Mouse (Mus musculus) myocyte (in vitro differentiated cells): ENCODE measurements at regions not wholly inside any gene's neighbourhood (a gene's known extent, or its start where the extent isn't known, plus 50 kb on each side); places are given as distances from the start of the nearest gene placed in this dataset.

ENCODE experiments used
- H3K27me3 ChIP-seq: one replicate; pipeline ENCODE4 v1.6.1; 2011; ENCODE audit not compliant: control insufficient read depth, insufficient read depth, insufficient read length
- H3K36me3 ChIP-seq: one replicate; pipeline ENCODE4 v1.6.1; 2011; ENCODE audit not compliant: control insufficient read depth, insufficient read depth
- H3K4me2 ChIP-seq: one replicate; pipeline ENCODE4 v1.6.1; 2011; ENCODE audit warnings: low read depth, control low read depth
- H3K4me3 ChIP-seq: one replicate; pipeline ENCODE4 v1.5.1; 2011; ENCODE audit warnings: mild to moderate bottlenecking, control low read depth, moderate library complexity
- H3K79me2 ChIP-seq: one replicate; pipeline ENCODE4 v1.6.1; 2011; ENCODE audit not compliant: control insufficient read depth, insufficient read depth
- H3ac ChIP-seq: one replicate; pipeline ENCODE4 v1.6.1; 2011; ENCODE audit not compliant: control insufficient read depth, insufficient read length
- CEBPB ChIP-seq: IDR thresholded peaks from 2 replicates; pipeline ENCODE4 v1.6.1; 2011; ENCODE audit warnings: mild to moderate bottlenecking, moderate library complexity; ENCODE audit not compliant: poor library complexity, insufficient read depth, severe bottlenecking
- E2F4 ChIP-seq: IDR thresholded peaks from one replicate; pipeline ENCODE4 v1.6.1; 2011; ENCODE audit warnings: mild to moderate bottlenecking, control low read depth, moderate library complexity; ENCODE audit not compliant: insufficient read depth
- MAX ChIP-seq: IDR thresholded peaks from one replicate; pipeline ENCODE4 v1.6.1; 2011; ENCODE audit warnings: low read depth, mild to moderate bottlenecking, control low read depth
- MYOD1 ChIP-seq, 3 experiments: IDR thresholded peaks; one replicate each; pipeline ENCODE4 v1.6.1; 2011; ENCODE audit warnings: control low read depth in 2 of 3, low read depth in 2 of 3, mild to moderate bottlenecking in 2 of 3, moderate library complexity in 1 of 3; ENCODE audit not compliant: insufficient read length in 2 of 3, control insufficient read depth in 1 of 3
- MYOG ChIP-seq, 3 experiments: IDR thresholded peaks; one replicate each; pipeline ENCODE4 v1.6.1; 2011; ENCODE audit warnings: control low read depth in 2 of 3, low read depth in 2 of 3, mild to moderate bottlenecking in 2 of 3; ENCODE audit not compliant: insufficient read length in 2 of 3, control insufficient read depth in 1 of 3, insufficient read depth in 1 of 3
- POLR2A ChIP-seq: IDR thresholded peaks from one replicate; pipeline ENCODE4 v1.6.1; 2011; ENCODE audit warnings: low read depth, mild to moderate bottlenecking, control low read depth, moderate library complexity; ENCODE audit not compliant: insufficient read length
- POLR2AphosphoS2 ChIP-seq: IDR thresholded peaks from one replicate; pipeline ENCODE4 v1.6.1; 2011; ENCODE audit warnings: low read depth, control low read depth; ENCODE audit not compliant: insufficient read length
- REST ChIP-seq: IDR thresholded peaks from one replicate; pipeline ENCODE4 v1.6.1; 2011; ENCODE audit warnings: mild to moderate bottlenecking, control low read depth, moderate library complexity; ENCODE audit not compliant: insufficient read depth, insufficient read length
- SRF ChIP-seq: IDR thresholded peaks from one replicate; pipeline ENCODE4 v1.6.1; 2011; ENCODE audit warnings: low read depth; ENCODE audit not compliant: control insufficient read depth, insufficient read length
- TCF12 ChIP-seq: IDR thresholded peaks from one replicate; pipeline ENCODE4 v1.6.1; 2011; ENCODE audit warnings: mild to moderate bottlenecking, control low read depth; ENCODE audit not compliant: poor library complexity, insufficient read depth, severe bottlenecking
- TCF3 ChIP-seq: IDR thresholded peaks from one replicate; pipeline ENCODE4 v1.6.1; 2011; ENCODE audit warnings: low read depth, control low read depth; ENCODE audit not compliant: insufficient read length
- USF1 ChIP-seq: IDR thresholded peaks from one replicate; pipeline ENCODE4 v1.6.1; 2011; ENCODE audit warnings: low read depth, mild to moderate bottlenecking, control low read depth, moderate library complexity

DNA sequence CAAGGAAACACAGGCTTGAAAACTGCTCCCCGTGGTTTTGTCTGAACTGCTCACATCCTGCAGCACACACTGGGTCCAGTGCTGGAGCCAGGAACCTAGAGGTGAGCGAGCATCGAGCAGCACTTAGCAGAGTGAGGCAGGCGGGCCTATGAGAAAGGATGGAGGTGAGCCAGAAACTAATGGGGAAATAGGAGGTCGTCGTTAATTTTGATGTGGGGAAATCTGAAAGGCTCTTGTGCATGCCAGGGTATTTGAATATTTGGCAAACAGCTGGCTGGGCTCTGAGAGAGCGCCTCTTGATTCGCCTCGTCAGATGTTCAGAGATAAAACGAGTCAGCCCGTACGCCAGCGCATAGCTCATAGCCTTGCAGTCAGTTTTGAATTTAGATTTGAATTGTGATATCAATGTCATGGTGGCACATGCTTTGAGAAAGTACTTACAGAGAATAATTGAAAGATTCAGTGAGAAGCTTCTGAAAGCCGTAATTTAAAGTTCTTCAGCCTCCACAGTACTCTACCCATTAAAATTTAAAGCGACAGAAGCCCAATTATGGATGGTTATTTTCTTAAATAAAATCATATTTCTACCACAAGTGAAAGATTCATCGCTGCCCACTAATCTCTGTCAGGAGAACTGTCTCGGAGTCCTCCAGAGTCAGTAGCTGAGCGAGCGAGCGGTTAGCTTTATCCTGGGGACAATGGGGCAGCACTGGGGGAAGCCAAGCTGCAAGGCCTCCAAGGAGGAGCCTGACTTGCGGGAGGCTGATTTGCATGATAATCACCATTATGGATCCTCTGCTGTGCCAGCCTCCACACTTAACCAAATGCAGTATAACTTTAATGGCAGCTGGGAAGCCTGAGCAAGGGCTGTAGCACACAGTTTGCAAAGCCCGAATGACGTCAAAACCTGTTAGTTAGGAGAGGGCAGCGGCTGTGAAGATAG, 227.9 kb upstream of the Nr2f1 start:
- H3K27me3 ChIP-seq = no peaks in the 10 kb centered on the region
- TF ChIP-seq MAX (no peak), MYOG (IDR thresholded peaks at IDR 0.05; ENCODE audit: control insufficient read depth in 1 of 3, insufficient read depth in 1 of 3, insufficient read length in 2 of 3, low read depth in 2 of 3) (no peak), MYOD1 (IDR thresholded peaks at IDR 0.05; ENCODE audit: control insufficient read depth in 1 of 3, insufficient read length in 2 of 3, low read depth in 2 of 3) (no peak), POLR2AphosphoS2 (no peak), E2F4 (no peak), USF1 (no peak), TCF12 (no peak), CEBPB (no peak), SRF (no peak), POLR2A (no peak), TCF3 (no peak), REST (no peak)
- H3K79me2 ChIP-seq = no peaks in the 10 kb centered on the region
- H3ac ChIP-seq = no peak overlapping the region
- no peak overlapping the region for H3K4me2 ChIP-seq
- H3K36me3 ChIP-seq = no peaks in the 10 kb centered on the region
- no peak overlapping the region for H3K4me3 ChIP-seq

GRCm38 (mm10) chr13:78426306-78426921, 226.9 kb upstream of the Nr2f1 start:
- TF ChIP-seq SRF = no peak
- TF ChIP-seq MYOG (IDR thresholded peaks at IDR 0.05; ENCODE audit: control insufficient read depth in 1 of 3, insufficient read depth in 1 of 3, insufficient read length in 2 of 3, low read depth in 2 of 3) = no peak
- TF ChIP-seq POLR2AphosphoS2 = no peak
- TF ChIP-seq TCF3 = no peak
- TF ChIP-seq USF1 = no peak
- TF ChIP-seq CEBPB = no peak
- no peak for TF ChIP-seq MYOD1 (IDR thresholded peaks at IDR 0.05; ENCODE audit: control insufficient read depth in 1 of 3, insufficient read length in 2 of 3, low read depth in 2 of 3)
- no peak for TF ChIP-seq POLR2A
- TF ChIP-seq REST = no peak
- no peak for TF ChIP-seq E2F4
- TF ChIP-seq TCF12 = no peak
- no peak for TF ChIP-seq MAX
- Histone ChIP-seq H3K36me3 (no peaks in the 10 kb centered on the region), H3K4me2 (no peak overlapping the region), H3K79me2 (no peaks in the 10 kb centered on the region), H3ac (no peak overlapping the region), H3K27me3 (no peaks in the 10 kb centered on the region), H3K4me3 (no peak overlapping the region)

GRCm38 (mm10) chr13:78405071-78405470, 205.5 kb upstream of the Nr2f1 start:
- H3K79me2 ChIP-seq = no peaks in the 10 kb centered on the region
- H3K4me2 ChIP-seq = no peak overlapping the region
- no peak overlapping the region for H3K4me3 ChIP-seq
- no peaks in the 10 kb centered on the region for H3K36me3 ChIP-seq
- H3K27me3 ChIP-seq = no peaks in the 10 kb centered on the region
- TF ChIP-seq TCF12 (no peak), MYOG (IDR thresholded peaks at IDR 0.05; ENCODE audit: control insufficient read depth in 1 of 3, insufficient read depth in 1 of 3, insufficient read length in 2 of 3, low read depth in 2 of 3) (no peak), SRF (no peak), E2F4 (no peak)
- H3ac ChIP-seq = no peak overlapping the region

GRCm38 (mm10) chr13:78383761-78384160, 184.2 kb upstream of the Nr2f1 start:
- TF ChIP-seq TCF3 (no peak), USF1 (no peak), MYOD1 (IDR thresholded peaks at IDR 0.05; ENCODE audit: control insufficient read depth in 1 of 3, insufficient read length in 2 of 3, low read depth in 2 of 3) (no peak), MAX (no peak), MYOG (IDR thresholded peaks at IDR 0.05; ENCODE audit: control insufficient read depth in 1 of 3, insufficient read depth in 1 of 3, insufficient read length in 2 of 3, low read depth in 2 of 3) (no peak), TCF12 (no peak), CEBPB (no peak), POLR2A (no peak)
- no peak overlapping the region for H3ac ChIP-seq
- no peaks in the 10 kb centered on the region for H3K36me3 ChIP-seq
- no peaks in the 10 kb centered on the region for H3K79me2 ChIP-seq
- H3K27me3 ChIP-seq = no peaks in the 10 kb centered on the region
- H3K4me3 ChIP-seq = no peak overlapping the region
- no peak overlapping the region for H3K4me2 ChIP-seq
